Mouse (Mus musculus) liver, embryonic 13.5 days (tissue): ENCODE measurements around the gene Taf1. TPM values are rescaled to one million over a fixed set of nuclear protein-coding genes. Genes with fewer than 3 reads are reported as not detected.
"Not testable (repeated sequence)": the region's sequence is repeated elsewhere in the genome, so short reads cannot be mapped to it uniquely, and the experiment has no call there.

Experiments
- ATAC-seq: fragments of 200-750 bp; cut with Nextera tagmentation; 2 replicates; pipeline ENCODE4 v1.8.0; 2017; ENCODE audit warnings: low read depth, mild to moderate bottlenecking, moderate number of reproducible peaks, moderate library complexity
- DNase-seq: peaks from one replicate; pipeline ENCODE4 v3.0.0; 2022
- H3K27ac ChIP-seq: fragments of 300-500 bp; sonication (generic); 2 replicates; pipeline ENCODE4 v1.5.1; 2015; ENCODE audit warnings: moderate library complexity, mild to moderate bottlenecking, inconsistent platforms
- H3K27me3 ChIP-seq: fragments of 300-500 bp; sonication (generic); 2 replicates; pipeline ENCODE4 v1.6.1; 2015; ENCODE audit warnings: mild to moderate bottlenecking, inconsistent platforms
- H3K36me3 ChIP-seq: fragments of 300-500 bp; sonication (generic); 2 replicates; pipeline ENCODE4 v1.6.1; 2015; ENCODE audit warnings: mild to moderate bottlenecking, inconsistent platforms
- H3K4me1 ChIP-seq: fragments of 300-500 bp; sonication (generic); replicated peaks from 2 replicates; pipeline ENCODE4 v1.6.1; 2015; ENCODE audit warnings: inconsistent platforms
- H3K4me2 ChIP-seq: fragments of 300-500 bp; sonication (generic); 2 replicates; pipeline ENCODE4 v1.6.1; 2015; ENCODE audit warnings: inconsistent platforms, mild to moderate bottlenecking, moderate library complexity
- H3K4me3 ChIP-seq: fragments of 300-500 bp; sonication (generic); replicated peaks from 2 replicates; pipeline ENCODE4 v1.5.1; 2015; ENCODE audit warnings: mild to moderate bottlenecking, inconsistent platforms
- H3K9ac ChIP-seq: fragments of 300-500 bp; sonication (generic); 2 replicates; pipeline ENCODE4 v1.6.1; 2015; ENCODE audit warnings: mild to moderate bottlenecking, inconsistent platforms
- H3K9me3 ChIP-seq: fragments of 300-500 bp; sonication (generic); replicated peaks from 2 replicates; pipeline ENCODE4 v1.6.1; 2016; ENCODE audit warnings: inconsistent platforms
- WGBS: fragments of 180-500 bp; shearing (Covaris S2); methylation state at CpG from one replicate; pipeline ENCODE4 v1.1.7; 2015; ENCODE audit not compliant: insufficient replicate concordance; 5-methylcytosine and 5-hydroxymethylcytosine counted together
- polyA plus RNA-seq: library from polyadenylated mRNA; unstranded; fragments of >200 nt; fragmentation: Nextera tagmentation; extraction: Ambion mirVana; gene quantifications from 2 replicates; pipeline ENCODE4 v1.2.1, GENCODE M21; 2015

The Taf1 gene
- polyA plus RNA-seq: 7.3 and 8.3 TPM in 2 replicates

GRCm38 (mm10) chrX:101532347-101533221 lies at the start of gene Taf1:
Taf1 (plus strand) TSS chrX:101532734.
- peak; percentile 92 for DNase-seq
- no peaks in the 10 kb centered on the region for H3K9me3 ChIP-seq
- H3K9ac ChIP-seq: peak within 1 kb of the TSS; percentile 78
- H3K36me3 ChIP-seq: peaks cover 9% of the 10 kb centered on the region
- no peaks in the 10 kb centered on the region for H3K27me3 ChIP-seq
- H3K27ac ChIP-seq: peak within 1 kb of the TSS; percentile 78
- peaks cover 7% of the 10 kb centered on the region for H3K4me1 ChIP-seq
- H3K4me2 ChIP-seq: peak within 1 kb of the TSS; percentile 75
- WGBS: 11% methylated on average over 47 of the region's 47 CpGs
- H3K4me3 ChIP-seq: peak within 1 kb of the TSS; percentile 73
- ATAC-seq: peak; percentile 97

- WGBS: 26% methylated on average over 10 of the region's 12 CpGs
- H3K4me3 ChIP-seq, H3K4me1 ChIP-seq: not testable (repeated sequence)
Observed at GRCm38 (mm10) chrX:101486487-101487152, 45.9 kb upstream of the Taf1 start.

GRCm38 (mm10) chrX:101504636-101505035 lies 27.9 kb upstream of the Taf1 start:
- Histone ChIP-seq H3K36me3 (no peaks in the 10 kb centered on the region), H3K9ac (no peak overlapping the region), H3K27me3 (no peaks in the 10 kb centered on the region), H3K27ac (no peak overlapping the region), H3K9me3 (no peaks in the 10 kb centered on the region), H3K4me1 (no peaks in the 10 kb centered on the region), H3K4me2 (no peak overlapping the region), H3K4me3 (no peak overlapping the region)
- ATAC-seq (no peak), DNase-seq (no peak)
- 9% methylated on average over 3 of the region's 3 CpGs for WGBS

More at GRCm38 (mm10) chrX:101486487-101487152, 45.9 kb upstream of the Taf1 start:
- H3K27me3 ChIP-seq, H3K27ac ChIP-seq, H3K9ac ChIP-seq, H3K4me2 ChIP-seq, ATAC-seq, H3K36me3 ChIP-seq, H3K9me3 ChIP-seq: not testable (repeated sequence)
- peak; percentile 3 for DNase-seq

GRCm38 (mm10) chrX:101515710-101516109 lies 16.8 kb upstream of the Taf1 start:
- 11% methylated on average over 2 of the region's 2 CpGs for WGBS
- ATAC-seq: no peak
- Histone ChIP-seq H3K27ac (no peak overlapping the region), H3K27me3 (no peaks in the 10 kb centered on the region), H3K4me3 (no peak overlapping the region), H3K36me3 (no peaks in the 10 kb centered on the region), H3K9me3 (no peaks in the 10 kb centered on the region), H3K4me2 (no peak overlapping the region), H3K4me1 (no peaks in the 10 kb centered on the region), H3K9ac (no peak overlapping the region)
- no peak for DNase-seq

- H3K9ac ChIP-seq: no peak overlapping the region
- DNase-seq (no peak), ATAC-seq (no peak)
- H3K27me3 ChIP-seq: no peaks in the 10 kb centered on the region
- no peaks in the 10 kb centered on the region for H3K4me1 ChIP-seq
- no peaks in the 10 kb centered on the region for H3K36me3 ChIP-seq
- no peak overlapping the region for H3K27ac ChIP-seq
- no peak overlapping the region for H3K4me2 ChIP-seq
- 77% methylated on average over 4 of the region's 4 CpGs for WGBS
- no peak overlapping the region for H3K4me3 ChIP-seq
- H3K9me3 ChIP-seq: no peaks in the 10 kb centered on the region
Observed at GRCm38 (mm10) chrX:101518006-101518405, 14.5 kb upstream of the Taf1 start.

- Histone ChIP-seq H3K9ac (no peak overlapping the region), H3K27ac (no peak overlapping the region), H3K36me3 (no peaks in the 10 kb centered on the region), H3K27me3 (no peaks in the 10 kb centered on the region), H3K4me2 (peak overlapping the region; percentile 23; the same call in 1 of the 2 replicates), H3K9me3 (no peaks in the 10 kb centered on the region), H3K4me1 (peaks cover under 1% of the 10 kb centered on the region), H3K4me3 (peak overlapping the region; percentile 33)
- ATAC-seq (no peak), DNase-seq (peak; percentile 23)
- 60% methylated on average over 15 of the region's 15 CpGs for WGBS
Observed at GRCm38 (mm10) chrX:101522027-101522426, 10.5 kb upstream of the Taf1 start.

GRCm38 (mm10) chrX:101527356-101527755 lies 5.2 kb upstream of the Taf1 start:
- Histone ChIP-seq H3K9ac (peak overlapping the region; percentile 61), H3K4me2 (0 out of 2 replicates have a peak overlapping the region, but pooled peaks have one; percentile 57), H3K4me3 (peak overlapping the region; percentile 51), H3K36me3 (no peaks in the 10 kb centered on the region), H3K27me3 (no peaks in the 10 kb centered on the region), H3K9me3 (no peaks in the 10 kb centered on the region), H3K27ac (no peak overlapping the region), H3K4me1 (peaks cover 3% of the 10 kb centered on the region)
- DNase-seq (peak; percentile 53), ATAC-seq (peak; percentile 68)
- 34% methylated on average over 9 of the region's 9 CpGs for WGBS

- ATAC-seq: no peak
- 73% methylated on average over 1 of the region's 1 CpGs for WGBS
- no peaks in the 10 kb centered on the region for H3K4me1 ChIP-seq
- H3K36me3 ChIP-seq: peaks cover 3% of the 10 kb centered on the region
- no peak for DNase-seq
- H3K9me3 ChIP-seq: no peaks in the 10 kb centered on the region
- H3K4me2 ChIP-seq: no peak overlapping the region
- no peaks in the 10 kb centered on the region for H3K27me3 ChIP-seq
- no peak overlapping the region for H3K27ac ChIP-seq
- no peak overlapping the region for H3K9ac ChIP-seq
- no peak overlapping the region for H3K4me3 ChIP-seq
Observed at GRCm38 (mm10) chrX:101585455-101585854, 52.9 kb downstream of the Taf1 start.

- H3K27ac ChIP-seq: no peak overlapping the region
- ATAC-seq: no peak
- 77% methylated on average over 3 of the region's 3 CpGs for WGBS
- no peaks in the 10 kb centered on the region for H3K9me3 ChIP-seq
- H3K4me3 ChIP-seq: no peak overlapping the region
- no peak for DNase-seq
- H3K4me1 ChIP-seq: no peaks in the 10 kb centered on the region
- no peak overlapping the region for H3K9ac ChIP-seq
- no peaks in the 10 kb centered on the region for H3K27me3 ChIP-seq
- no peak overlapping the region for H3K4me2 ChIP-seq
- no peaks in the 10 kb centered on the region for H3K36me3 ChIP-seq
Observed at GRCm38 (mm10) chrX:101616183-101616582, 83.6 kb downstream of the Taf1 start.

GRCm38 (mm10) chrX:101617889-101618288 lies 85.4 kb downstream of the Taf1 start:
- no peak overlapping the region for H3K9ac ChIP-seq
- no peaks in the 10 kb centered on the region for H3K36me3 ChIP-seq
- H3K4me3 ChIP-seq: no peak overlapping the region
- DNase-seq (no peak), ATAC-seq (no peak)
- H3K4me1 ChIP-seq: no peaks in the 10 kb centered on the region
- H3K27me3 ChIP-seq: no peaks in the 10 kb centered on the region
- H3K9me3 ChIP-seq: no peaks in the 10 kb centered on the region
- whole genome bisulfite sequencing: 50% methylated on average over 10 of the region's 10 CpGs
- no peak overlapping the region for H3K4me2 ChIP-seq
- no peak overlapping the region for H3K27ac ChIP-seq

- H3K36me3 ChIP-seq: no peaks in the 10 kb centered on the region
- no peak overlapping the region for H3K4me3 ChIP-seq
- WGBS: 37% methylated on average over 6 of the region's 6 CpGs
- H3K9me3 ChIP-seq: no peaks in the 10 kb centered on the region
- no peaks in the 10 kb centered on the region for H3K4me1 ChIP-seq
- ATAC-seq (no peak), DNase-seq (no peak)
- no peak overlapping the region for H3K9ac ChIP-seq
- no peaks in the 10 kb centered on the region for H3K27me3 ChIP-seq
- H3K4me2 ChIP-seq: no peak overlapping the region
- no peak overlapping the region for H3K27ac ChIP-seq
Observed at GRCm38 (mm10) chrX:101620317-101620716, 87.8 kb downstream of the Taf1 start.
